Mouse (Mus musculus) liver, postnatal 0 days (tissue): Measurements from ENCODE around the gene Tbc1d15. TPM values are rescaled to one million over a fixed set of nuclear protein-coding genes. Genes with fewer than 3 reads are reported as not detected.

Source experiments
- ATAC-seq: fragments of 200-750 bp; cut with Nextera tagmentation; 2 replicates; pipeline ENCODE4 v1.8.0; 2017; ENCODE audit warnings: mild to moderate bottlenecking, moderate library complexity
- DNase-seq: peaks from one replicate; pipeline ENCODE4 v3.0.0-alpha.2; 2016
- H3K27ac ChIP-seq: fragments of 300-500 bp; sonication (generic); 2 replicates; pipeline ENCODE4 v1.5.1; 2014; ENCODE audit warnings: antibody characterized with exemption, moderate library complexity, mild to moderate bottlenecking, low read depth
- H3K27me3 ChIP-seq: fragments of 300-500 bp; sonication (generic); 2 replicates; pipeline ENCODE4 v1.6.1; 2014; ENCODE audit warnings: low read length, control low read depth, mixed read lengths; ENCODE audit not compliant: insufficient read depth
- H3K36me3 ChIP-seq: fragments of 300-500 bp; sonication (generic); replicated peaks from 2 replicates; pipeline ENCODE4 v1.6.1; 2014; ENCODE audit warnings: mild to moderate bottlenecking, control low read depth, low read length, moderate library complexity, mixed read lengths; ENCODE audit not compliant: insufficient read depth
- H3K4me1 ChIP-seq: fragments of 300-500 bp; sonication (generic); 2 replicates; pipeline ENCODE4 v1.6.1; 2014; ENCODE audit warnings: antibody characterized with exemption, mild to moderate bottlenecking, control low read depth; ENCODE audit not compliant: insufficient read depth
- H3K4me2 ChIP-seq: fragments of 300-500 bp; sonication (generic); 2 replicates; pipeline ENCODE4 v1.6.1; 2014; ENCODE audit warnings: low read depth, mild to moderate bottlenecking, low read length, moderate library complexity, mixed read lengths
- H3K4me3 ChIP-seq: fragments of 300-500 bp; sonication (generic); 2 replicates; pipeline ENCODE4 v1.5.1; 2014; ENCODE audit warnings: low read depth, low read length
- H3K9ac ChIP-seq: fragments of 300-500 bp; sonication (generic); replicated peaks from 2 replicates; pipeline ENCODE4 v1.6.1; 2014; ENCODE audit warnings: mild to moderate bottlenecking, moderate library complexity
- H3K9me3 ChIP-seq: fragments of 300-500 bp; sonication (generic); 2 replicates; pipeline ENCODE4 v1.6.1; 2016; ENCODE audit warnings: mild to moderate bottlenecking, control low read depth, low read length, mixed read lengths
- CTCF ChIP-seq: sonication (generic); IDR thresholded peaks from 2 replicates; pipeline ENCODE4 v1.5.1; 2016; ENCODE audit warnings: antibody characterized with exemption, low read depth
- EP300 ChIP-seq: IDR thresholded peaks from 2 replicates; pipeline ENCODE4 v1.6.1; 2016; ENCODE audit warnings: antibody characterized with exemption, low read depth, mild to moderate bottlenecking
- WGBS: fragments of 180-500 bp; shearing (Covaris S2); extraction: QIAGEN DNeasy Blood & Tissue Kit; methylation state at CpG from one replicate; pipeline ENCODE4 v1.1.7; 2014; ENCODE audit not compliant: insufficient replicate concordance; 5-methylcytosine and 5-hydroxymethylcytosine counted together
- polyA plus RNA-seq: library from polyadenylated mRNA; unstranded; fragments of >200 nt; fragmentation: Nextera tagmentation; extraction: Ambion mirVana; gene quantifications from 2 replicates; pipeline ENCODE4 v1.2.1, GENCODE M21; 2015

The Tbc1d15 gene
- polyA plus RNA-seq, 1 experiment from 2014 or later = 36.7 TPM

- peaks cover 50% of the 10 kb centered on the region for H3K36me3 ChIP-seq
- ATAC-seq = no peak
- H3K4me1 ChIP-seq = 0 out of 2 replicates have a peak, but pooled peaks cover 2% of the 10 kb centered on the region
Measured at GRCm38 (mm10) chr10:115293946-115294345, 42.7 kb upstream of the Tbc1d15 start.

GRCm38 (mm10) chr10:115290671-115291070 lies 39.4 kb upstream of the Tbc1d15 start:
- TF ChIP-seq EP300 (no peak), CTCF (no peak)
- H3K4me1 ChIP-seq = no peaks in the 10 kb centered on the region
- no peak overlapping the region for H3K4me2 ChIP-seq
- H3K36me3 ChIP-seq = peaks cover 57% of the 10 kb centered on the region
- DNase-seq = no peak
- ATAC-seq = no peak
- 88% methylated on average over 9 of the region's 9 CpGs for WGBS
- no peak overlapping the region for H3K9ac ChIP-seq
- no peak overlapping the region for H3K27ac ChIP-seq
- H3K9me3 ChIP-seq = no peaks in the 10 kb centered on the region
- H3K4me3 ChIP-seq = no peak overlapping the region
- H3K27me3 ChIP-seq = no peaks in the 10 kb centered on the region

More at GRCm38 (mm10) chr10:115293946-115294345, 42.7 kb upstream of the Tbc1d15 start:
- no peak overlapping the region for H3K27ac ChIP-seq
- no peak overlapping the region for H3K9ac ChIP-seq
- no peak overlapping the region for H3K4me2 ChIP-seq
- H3K9me3 ChIP-seq = no peaks in the 10 kb centered on the region
- no peak for DNase-seq
- WGBS = 90% methylated on average over 7 of the region's 7 CpGs
- H3K27me3 ChIP-seq = no peaks in the 10 kb centered on the region
- no peak overlapping the region for H3K4me3 ChIP-seq
- TF ChIP-seq EP300 (no peak), CTCF (no peak)

- TF ChIP-seq CTCF (no peak), EP300 (no peak)
- H3K27ac ChIP-seq = peak overlapping the region; percentile 64
- H3K4me1 ChIP-seq = no peaks in the 10 kb centered on the region
- ATAC-seq = peak; percentile 88
- no peak overlapping the region for H3K9ac ChIP-seq
- no peak overlapping the region for H3K4me3 ChIP-seq
- H3K27me3 ChIP-seq = no peaks in the 10 kb centered on the region
- no peak for DNase-seq
- peaks cover 47% of the 10 kb centered on the region for H3K36me3 ChIP-seq
- H3K4me2 ChIP-seq = peak overlapping the region; percentile 36
- no peaks in the 10 kb centered on the region for H3K9me3 ChIP-seq
- WGBS = 61% methylated on average over 8 of the region's 8 CpGs
Measured at GRCm38 (mm10) chr10:115288856-115289255, 37.6 kb upstream of the Tbc1d15 start.

GRCm38 (mm10) chr10:115284170-115284569 lies 32.9 kb upstream of the Tbc1d15 start:
- Histone ChIP-seq H3K27ac (no peak overlapping the region), H3K4me3 (no peak overlapping the region), H3K27me3 (no peaks in the 10 kb centered on the region), H3K4me2 (no peak overlapping the region), H3K36me3 (peaks cover 10% of the 10 kb centered on the region; the same call in 1 of the 2 replicates), H3K9me3 (no peaks in the 10 kb centered on the region), H3K9ac (no peak overlapping the region), H3K4me1 (no peaks in the 10 kb centered on the region)
- no peak for DNase-seq
- ATAC-seq = no peak
- WGBS = 66% methylated on average over 10 of the region's 10 CpGs
- TF ChIP-seq CTCF = no peak

GRCm38 (mm10) chr10:115281381-115281780 lies 30.1 kb upstream of the Tbc1d15 start:
- H3K4me2 ChIP-seq = no peak overlapping the region
- no peaks in the 10 kb centered on the region for H3K4me1 ChIP-seq
- H3K9me3 ChIP-seq = no peaks in the 10 kb centered on the region
- no peak overlapping the region for H3K27ac ChIP-seq
- ATAC-seq = no peak
- no peaks in the 10 kb centered on the region for H3K27me3 ChIP-seq
- H3K9ac ChIP-seq = no peak overlapping the region
- WGBS = 89% methylated on average over 10 of the region's 10 CpGs
- H3K36me3 ChIP-seq = peaks cover 3% of the 10 kb centered on the region; the same call in 1 of the 2 replicates
- H3K4me3 ChIP-seq = no peak overlapping the region
- DNase-seq = no peak
- TF ChIP-seq EP300 (no peak), CTCF (no peak)

- Histone ChIP-seq H3K4me3 (no peak overlapping the region), H3K36me3 (no peaks in the 10 kb centered on the region), H3K9ac (no peak overlapping the region), H3K4me2 (no peak overlapping the region), H3K27me3 (no peaks in the 10 kb centered on the region), H3K9me3 (0 out of 2 replicates have a peak, but pooled peaks cover 2% of the 10 kb centered on the region), H3K27ac (no peak overlapping the region), H3K4me1 (no peaks in the 10 kb centered on the region)
- DNase-seq = no peak
- no peak for ATAC-seq
- TF ChIP-seq CTCF (no peak), EP300 (no peak)
- WGBS = 61% methylated on average over 5 of the region's 5 CpGs
Measured at GRCm38 (mm10) chr10:115271649-115272048, 20.4 kb upstream of the Tbc1d15 start.
